Mouse (Mus musculus) kidney, adult 18-20 months (tissue): Measurements from ENCODE around the gene Psmd1.
"Not testable (repeated sequence)": the region's sequence is repeated elsewhere in the genome, so short reads cannot be mapped to it uniquely, and the experiment has no call there.

ENCODE experiments used
- DNase-seq: peaks from one replicate; pipeline ENCODE4 v3.0.0; 2021

The Psmd1 gene

GRCm38 (mm10) chr1:86064271-86064991, at the start of gene Psmd1:
Gene Psmd1, plus strand, starts transcription at chr1:86064387.
- peak; percentile 94 for DNase-seq

- DNase-seq = not testable (repeated sequence)
These were observed 48.4 kb upstream of the Psmd1 start for GRCm38 (mm10) chr1:86015758-86016157.

GRCm38 (mm10) chr1:86016516-86016915, 47.7 kb upstream of the Psmd1 start, which contains the start of gene Spata3:
Gene Spata3, plus strand, starts transcription at chr1:86016816.
- no peak for DNase-seq

- DNase-seq = peak; percentile 33
These were observed 45.7 kb upstream of the Psmd1 start for GRCm38 (mm10) chr1:86018235-86019055.

GRCm38 (mm10) chr1:86021365-86021989, 42.7 kb upstream of the Psmd1 start:
- DNase-seq = no peak

- no peak for DNase-seq
These were observed 31.8 kb upstream of the Psmd1 start for GRCm38 (mm10) chr1:86032273-86032987.

- peak; percentile 11 for DNase-seq
These were observed 25.8 kb upstream of the Psmd1 start for GRCm38 (mm10) chr1:86038191-86038951.

GRCm38 (mm10) chr1:86040131-86040530, 24.1 kb upstream of the Psmd1 start:
- DNase-seq = no peak

GRCm38 (mm10) chr1:86040817-86041216, 23.4 kb upstream of the Psmd1 start:
- DNase-seq = no peak

- no peak for DNase-seq
These were observed 19.1 kb upstream of the Psmd1 start for GRCm38 (mm10) chr1:86045056-86045455.

GRCm38 (mm10) chr1:86045848-86046805, 18.1 kb upstream of the Psmd1 start, which contains the start of gene 2810459M11Rik:
Gene 2810459M11Rik, plus strand, starts transcription at chr1:86045863.
- DNase-seq = peak; percentile 49

- no peak for DNase-seq
These were observed 17.2 kb upstream of the Psmd1 start for GRCm38 (mm10) chr1:86046833-86047563.

- no peak for DNase-seq
These were observed 16.0 kb upstream of the Psmd1 start for GRCm38 (mm10) chr1:86048231-86048630.

- DNase-seq = no peak
These were observed 15.4 kb upstream of the Psmd1 start for GRCm38 (mm10) chr1:86048744-86049143.

- peak; percentile 50 for DNase-seq
These were observed 10.8 kb upstream of the Psmd1 start for GRCm38 (mm10) chr1:86053198-86053921.

GRCm38 (mm10) chr1:86054943-86055342, 9.2 kb upstream of the Psmd1 start:
- no peak for DNase-seq

GRCm38 (mm10) chr1:86056284-86056683, 7.9 kb upstream of the Psmd1 start:
- no peak for DNase-seq

GRCm38 (mm10) chr1:86058856-86059769, 5.1 kb upstream of the Psmd1 start:
- DNase-seq = peak; percentile 96
